Mouse (Mus musculus): ENCODE measurements around the gene Rhbdd3.
"Not testable (repeated sequence)": the region's sequence is repeated elsewhere in the genome, so short reads cannot be mapped to it uniquely, and the experiment has no call there.

The Rhbdd3 gene

GRCm38 (mm10) chr11:5065056-5065821 is 33.5 kb upstream of the Rhbdd3 start, which contains the start of gene Gas2l1:
Gene Gas2l1, minus strand, starts transcription at chr11:5065327.
- DNase-seq (ENCODE audit: low spot score), result peak; percentile 90

- no peak for DNase-seq (ENCODE audit: low spot score)
Observed at GRCm38 (mm10) chr11:5067063-5067462, 31.7 kb upstream of the Rhbdd3 start.

- peak; percentile 73 for DNase-seq (ENCODE audit: low spot score)
Observed at GRCm38 (mm10) chr11:5068126-5068971, 30.4 kb upstream of the Rhbdd3 start.

- peak; percentile 17 for DNase-seq (ENCODE audit: low spot score)
Observed at GRCm38 (mm10) chr11:5074882-5075281, 23.8 kb upstream of the Rhbdd3 start.

- DNase-seq (ENCODE audit: low spot score), result no peak
Observed at GRCm38 (mm10) chr11:5075760-5076159, 23.0 kb upstream of the Rhbdd3 start.

- DNase-seq (ENCODE audit: low spot score), result not testable (repeated sequence)
Observed at GRCm38 (mm10) chr11:5076843-5077242, 21.9 kb upstream of the Rhbdd3 start.

- DNase-seq (ENCODE audit: low spot score), result no peak
Observed at GRCm38 (mm10) chr11:5089147-5089546, 9.6 kb upstream of the Rhbdd3 start.

GRCm38 (mm10) chr11:5091706-5092105 is 7.0 kb upstream of the Rhbdd3 start:
- DNase-seq (ENCODE audit: low spot score), result peak; percentile 14

- no peak for DNase-seq (ENCODE audit: low spot score)
Observed at GRCm38 (mm10) chr11:5095877-5096276, 2.8 kb upstream of the Rhbdd3 start.

- DNase-seq (ENCODE audit: low spot score), result no peak
Observed at GRCm38 (mm10) chr11:5096480-5097020, 2.2 kb upstream of the Rhbdd3 start.

GRCm38 (mm10) chr11:5098035-5098735 is 541 bp upstream of the Rhbdd3 start:
- peak; percentile 42 for DNase-seq (ENCODE audit: low spot score)

- DNase-seq (ENCODE audit: low spot score), result peak; percentile 88
Observed at GRCm38 (mm10) chr11:5099576-5100183, 954 bp downstream of the Rhbdd3 start.

- DNase-seq (ENCODE audit: low spot score), result no peak
Observed at GRCm38 (mm10) chr11:5100283-5100682, 1.6 kb downstream of the Rhbdd3 start.

- DNase-seq (ENCODE audit: low spot score), result no peak
Observed at GRCm38 (mm10) chr11:5100801-5101200, 2.1 kb downstream of the Rhbdd3 start.

GRCm38 (mm10) chr11:5101641-5102040 is 2.9 kb downstream of the Rhbdd3 start:
- DNase-seq (ENCODE audit: low spot score), result no peak

- DNase-seq (ENCODE audit: low spot score), result no peak
Observed at GRCm38 (mm10) chr11:5102384-5102783, 3.7 kb downstream of the Rhbdd3 start.

- no peak for DNase-seq (ENCODE audit: low spot score)
Observed at GRCm38 (mm10) chr11:5103986-5104509, 5.3 kb downstream of the Rhbdd3 start.

GRCm38 (mm10) chr11:5109441-5109840 is 10.7 kb downstream of the Rhbdd3 start:
- no peak for DNase-seq (ENCODE audit: low spot score)

- no peak for DNase-seq (ENCODE audit: low spot score)
Observed at GRCm38 (mm10) chr11:5113645-5114044, 14.9 kb downstream of the Rhbdd3 start.

GRCm38 (mm10) chr11:5114931-5115581 is 16.3 kb downstream of the Rhbdd3 start:
- DNase-seq (ENCODE audit: low spot score), result peak; percentile 89

- no peak for DNase-seq (ENCODE audit: low spot score)
Observed at GRCm38 (mm10) chr11:5125713-5126112, 27.0 kb downstream of the Rhbdd3 start.
